In the genomic region with DNA sequence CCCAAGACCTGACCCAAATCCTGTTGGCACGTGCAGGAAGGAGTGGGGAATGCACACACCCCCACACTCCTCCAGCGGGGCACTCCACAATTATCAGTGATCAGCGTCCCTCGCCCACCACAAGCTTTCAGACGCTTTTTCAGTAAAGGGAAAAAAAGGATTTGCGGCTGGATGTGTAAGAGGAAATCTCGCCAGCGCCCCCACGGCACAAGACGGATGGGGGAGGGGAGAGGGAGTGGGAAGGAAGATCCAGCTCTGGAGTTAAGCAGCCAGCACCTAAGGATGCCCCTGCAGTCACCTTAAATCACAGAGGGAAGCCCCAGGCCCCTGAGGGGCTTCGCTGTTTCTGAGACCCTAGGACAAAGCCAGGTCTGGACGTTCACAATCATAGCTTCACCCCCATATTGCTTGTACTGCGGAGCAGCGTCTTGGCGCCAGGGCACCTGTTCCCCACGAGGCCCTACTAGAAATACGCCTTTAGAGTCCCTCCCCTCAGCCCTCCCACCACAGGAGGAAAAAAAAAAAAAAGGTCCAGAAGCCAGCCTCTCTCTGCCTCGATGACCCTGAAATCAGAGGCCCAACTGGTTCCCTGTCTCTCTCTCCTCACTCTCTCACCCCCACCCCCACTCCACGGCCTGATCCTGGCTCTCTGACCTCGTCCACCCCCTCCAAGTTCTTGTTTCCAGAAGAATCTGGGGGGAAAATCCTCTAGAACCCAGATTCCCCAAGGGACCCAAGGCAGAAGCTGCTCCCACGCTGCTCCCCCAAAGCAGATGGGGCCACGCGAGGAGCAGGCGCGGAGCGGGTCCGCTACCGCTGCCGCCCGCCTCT, we compare ENCODE assay signal across 8 mouse cellular contexts. TPM values are rescaled to one million over a fixed set of nuclear protein-coding genes. Genes with fewer than 3 reads are reported as not detected.
DNase-seq lines count a peak whose midpoint lies in the region; ATAC-seq lines count a peak whose summit lies in the region.

No protein-coding gene starts in this region.

- H3K9ac ChIP-seq in heart, embryonic 12.5 days, result peak overlapping the region; percentile 56

- WGBS in heart, embryonic 12.5 days, result 3% methylated on average over 30 of the region's 30 CpGs
- WGBS in hindbrain, embryonic 10.5 days, result 5% methylated on average over 30 of the region's 30 CpGs
- WGBS in midbrain, embryonic 10.5 days, result 4% methylated on average over 30 of the region's 30 CpGs

- H3K27ac ChIP-seq in heart, embryonic 12.5 days (ENCODE audit: poor library complexity, severe bottlenecking), result no peak overlapping the region
- no peak overlapping the region for H3K27ac ChIP-seq in hindbrain, embryonic 10.5 days
- no peak overlapping the region for H3K27ac ChIP-seq in midbrain, embryonic 10.5 days (replicated peaks)

- no peak for DNase-seq in heart, postnatal 10 days
- peak; percentile 77 for DNase-seq in brain, adult 2 months (ENCODE audit: low read depth, low spot score)
- no peak for DNase-seq in hindbrain, embryonic 10.5 days (ENCODE audit: low spot score)
- DNase-seq in midbrain, embryonic 10.5 days (ENCODE audit: low spot score), result no peak
- no peak for DNase-seq in Muller cell, postnatal 12 days (ENCODE audit: inconsistent ontology term)
- no peak for DNase-seq in spleen, postnatal 14 days (ENCODE audit: low spot score in 2 of 2)
- no peak for DNase-seq in thymus, postnatal 25 days

- peak overlapping the region; percentile 61 for H3K4me3 ChIP-seq in heart, embryonic 12.5 days
- H3K4me3 ChIP-seq in hindbrain, embryonic 10.5 days, result peak overlapping the region; percentile 60
- peak overlapping the region; percentile 59 for H3K4me3 ChIP-seq in midbrain, embryonic 10.5 days

- no peaks in the 10 kb centered on the region for H3K36me3 ChIP-seq in heart, embryonic 12.5 days
- H3K36me3 ChIP-seq in hindbrain, embryonic 10.5 days, result no peaks in the 10 kb centered on the region
- H3K36me3 ChIP-seq in midbrain, embryonic 10.5 days, result no peaks in the 10 kb centered on the region

- H3K9me3 ChIP-seq in heart, embryonic 12.5 days (replicated peaks), result no peaks in the 10 kb centered on the region
- no peaks in the 10 kb centered on the region for H3K9me3 ChIP-seq in hindbrain, embryonic 10.5 days
- H3K9me3 ChIP-seq in midbrain, embryonic 10.5 days (replicated peaks), result no peaks in the 10 kb centered on the region

- peaks cover 91% of the 10 kb centered on the region for H3K27me3 ChIP-seq in heart, embryonic 12.5 days (replicated peaks)
- peaks cover 90% of the 10 kb centered on the region for H3K27me3 ChIP-seq in hindbrain, embryonic 10.5 days (ENCODE audit: insufficient read depth, poor library complexity, severe bottlenecking)
- peaks cover 81% of the 10 kb centered on the region for H3K27me3 ChIP-seq in midbrain, embryonic 10.5 days (ENCODE audit: low read depth, poor library complexity, severe bottlenecking)

- ATAC-seq in heart, embryonic 12.5 days (ENCODE audit: insufficient number of reproducible peaks, low FRiP score), result no peak

- H3K4me1 ChIP-seq in heart, embryonic 12.5 days (replicated peaks), result peaks cover 24% of the 10 kb centered on the region
- peaks cover 39% of the 10 kb centered on the region for H3K4me1 ChIP-seq in hindbrain, embryonic 10.5 days (replicated peaks)
- peaks cover 42% of the 10 kb centered on the region for H3K4me1 ChIP-seq in midbrain, embryonic 10.5 days

- intact Hi-C loops in heart, postnatal 10 days (cut with DNase I), result no loop called here

- H3K4me2 ChIP-seq in heart, embryonic 12.5 days, result peak overlapping the region; percentile 97

RNA-seq across cellular contexts. Expression of gene Camk2b, which starts 1.7 kb away (rescaled TPM):
- 2.2 and 2.5 TPM in 2 replicates for polyA plus RNA-seq in heart, embryonic 12.5 days (2016; fragmentation: Nextera tagmentation; extraction: Ambion mirVana)
- total RNA-seq in heart, postnatal 10 days (2021), result 1 to 10 TPM; 7.4 to 7.7 TPM
- 1.8 and 3.6 TPM in 2 replicates for polyA plus RNA-seq in hindbrain, embryonic 10.5 days (2016; fragmentation: Nextera tagmentation; extraction: Ambion mirVana)
- 0.81 and 2.1 TPM in 2 replicates for polyA plus RNA-seq in midbrain, embryonic 10.5 days (2016; fragmentation: Nextera tagmentation; extraction: Ambion mirVana)
